Mouse (Mus musculus) urinary bladder, postnatal 25 days (tissue): ENCODE results near the gene Atp2b4.

Source experiments
- DNase-seq: peaks from one replicate; pipeline ENCODE4 v3.0.0; 2022; ENCODE audit warnings: low spot score

Atp2b4 gene

DNA sequence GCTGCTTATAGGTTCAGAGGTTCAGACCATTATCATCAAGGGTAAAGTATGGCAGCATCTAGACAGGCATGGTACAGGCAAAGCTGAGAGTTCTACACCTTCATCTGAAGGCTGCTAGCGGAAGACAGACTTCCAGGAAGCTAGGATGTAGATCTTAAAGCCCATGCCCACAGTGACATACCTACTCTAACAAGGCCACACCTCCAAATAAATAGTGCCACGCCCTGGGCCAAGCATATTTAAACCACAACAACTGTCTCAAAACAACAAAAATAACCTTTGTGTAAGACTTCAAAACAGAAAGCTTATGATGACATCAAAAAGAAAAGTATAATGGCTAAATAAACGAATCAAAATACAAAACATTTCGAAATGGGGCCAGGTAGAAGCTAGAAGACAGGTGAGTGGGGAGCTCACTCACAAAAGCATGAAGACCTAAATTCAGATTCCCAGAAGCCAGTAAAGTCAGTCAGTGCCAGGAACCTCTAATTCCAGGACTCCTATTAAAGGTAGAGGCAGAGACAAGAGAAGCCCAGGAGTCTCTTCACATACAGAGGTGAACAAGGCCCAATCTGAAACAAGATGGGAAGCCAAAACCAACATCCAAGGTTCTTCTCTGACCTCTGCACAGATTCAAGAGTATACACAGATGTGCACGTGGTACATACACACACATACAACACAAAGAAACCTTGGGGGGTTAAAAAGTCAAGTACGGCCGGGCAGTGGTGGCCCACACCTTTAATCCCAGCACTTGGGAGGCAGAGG is 150.4 kb downstream of the Atp2b4 start:
- no peak for DNase-seq
